Mouse (Mus musculus): ENCODE results near the gene Duoxa2. TPM values are rescaled to one million over a fixed set of nuclear protein-coding genes. Genes with fewer than 3 reads are reported as not detected.

Gene Duoxa2
- polyA plus RNA-seq, 1 experiment from 2014 or later: not detected

DNA sequence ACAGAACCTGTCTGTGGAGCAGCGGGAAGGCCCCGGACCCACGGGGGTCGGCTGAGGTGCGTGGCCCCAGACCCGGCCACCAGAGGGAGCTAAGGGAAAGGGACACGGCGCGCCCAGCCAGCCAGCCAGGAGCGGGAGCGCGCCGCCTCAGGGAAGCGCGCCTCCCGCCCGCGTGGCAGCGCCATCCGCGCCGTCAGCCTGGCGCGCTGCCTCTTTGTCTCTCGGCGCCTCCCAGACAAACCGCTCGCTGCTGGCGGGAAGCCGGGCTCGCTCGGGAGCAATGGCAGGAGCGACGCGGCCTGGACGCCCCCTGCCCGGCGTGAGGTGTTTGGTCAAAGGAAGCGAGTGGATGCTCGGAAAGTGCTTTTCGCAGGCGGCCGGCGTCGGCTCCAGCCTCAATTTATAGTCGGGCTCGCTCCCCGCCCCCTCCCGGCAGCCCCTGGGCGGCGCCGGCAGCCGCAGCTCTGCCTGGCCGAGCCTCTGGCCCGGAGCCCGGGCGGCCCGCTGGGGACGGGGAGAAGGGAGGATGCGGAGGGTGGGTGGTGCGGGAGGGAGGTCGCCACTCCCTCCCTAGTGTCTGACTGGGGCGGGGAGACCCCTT lies 49.9 kb downstream of the Duoxa2 start:
- H3K9ac ChIP-seq (ENCODE audit: low read length): peak overlapping the region; percentile 81
- no peaks in the 10 kb centered on the region for H3K27me3 ChIP-seq (ENCODE audit: control insufficient read depth, insufficient read depth, low read length)
- peaks cover 18 to 31% of the 10 kb centered on the region in 2 experiments for H3K4me1 ChIP-seq (ENCODE audit: control insufficient read depth in 2 of 2, insufficient read depth in 2 of 2, low read length in 2 of 2)
- H3K27ac ChIP-seq (replicated peaks in 1 of 2; ENCODE audit: control insufficient read depth in 1 of 2, insufficient read depth in 1 of 2, low read depth in 2 of 2, low read length in 2 of 2): peak overlapping the region; percentile 97 to 98
- WGBS: under 1% methylated on average over 54 of the region's 63 CpGs
- peaks cover 4% of the 10 kb centered on the region; the same call in 1 of the 2 replicates for H3K36me3 ChIP-seq (ENCODE audit: control insufficient read depth, insufficient read depth, low read length)
- H3K4me3 ChIP-seq (ENCODE audit: control insufficient read depth in 1 of 2, insufficient read depth in 1 of 2, low read depth in 1 of 2, low read length in 2 of 2): peak overlapping the region; percentile 62 to 85
- no peaks in the 10 kb centered on the region for H3K9me3 ChIP-seq (ENCODE audit: control insufficient read depth, low read length)
- peak; percentile 88 for ATAC-seq (ENCODE audit: insufficient number of reproducible peaks, insufficient read depth, low FRiP score, low read depth)
- peak overlapping the region; percentile 86 for H3K4me2 ChIP-seq (ENCODE audit: low read length)

DNA sequence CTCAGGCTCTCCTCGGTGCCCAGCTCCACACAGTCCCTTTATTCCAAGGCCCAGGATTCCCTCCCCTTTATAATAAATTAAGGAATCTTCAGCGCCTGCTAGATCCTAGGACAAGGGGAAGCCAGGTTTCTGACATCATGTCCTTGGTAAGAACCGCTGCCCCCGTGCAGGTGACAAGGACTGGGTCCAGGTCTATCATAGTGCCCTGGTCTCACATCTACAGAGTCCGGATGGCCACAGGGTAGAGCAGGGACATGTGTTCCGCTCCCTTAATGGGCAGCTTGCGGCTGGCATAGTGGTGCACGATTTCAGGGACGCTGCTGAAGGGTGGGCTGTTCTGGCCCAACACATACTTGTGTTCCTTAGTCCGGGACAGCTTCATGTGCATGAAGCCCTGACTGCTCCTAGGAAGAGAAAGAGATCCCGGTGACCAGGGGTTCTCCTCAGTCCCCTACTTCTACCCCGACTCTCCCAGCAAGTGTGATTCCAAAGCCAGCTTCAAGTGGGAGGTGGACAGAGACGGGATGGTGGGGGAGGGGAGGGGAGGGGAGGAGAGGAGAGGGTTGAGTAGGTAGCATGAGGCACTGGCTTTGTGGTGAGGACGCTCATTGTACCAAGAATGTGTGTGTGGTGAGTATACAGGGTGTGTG lies 50.6 kb downstream of the Duoxa2 start:
- ATAC-seq (ENCODE audit: insufficient number of reproducible peaks, insufficient read depth, low FRiP score, low read depth): no peak; the same call in 1 of the 2 replicates
- Histone ChIP-seq H3K36me3 (ENCODE audit: control insufficient read depth, insufficient read depth, low read length) (peaks cover 7% of the 10 kb centered on the region; the same call in 1 of the 2 replicates), H3K9me3 (ENCODE audit: control insufficient read depth, low read length) (no peaks in the 10 kb centered on the region), H3K4me3 (ENCODE audit: control insufficient read depth in 1 of 2, insufficient read depth in 1 of 2, low read depth in 1 of 2, low read length in 2 of 2) (peak overlapping the region; percentile 62 to 85), H3K4me2 (ENCODE audit: low read length) (peak overlapping the region; percentile 86), H3K27me3 (ENCODE audit: control insufficient read depth, insufficient read depth, low read length) (no peaks in the 10 kb centered on the region), H3K4me1 (ENCODE audit: control insufficient read depth in 2 of 2, insufficient read depth in 2 of 2, low read length in 2 of 2) (peaks cover 20 to 37% of the 10 kb centered on the region in 2 experiments), H3K9ac (ENCODE audit: low read length) (peak overlapping the region; percentile 81), H3K27ac (replicated peaks in 1 of 2; ENCODE audit: control insufficient read depth in 1 of 2, insufficient read depth in 1 of 2, low read depth in 2 of 2, low read length in 2 of 2) (peak overlapping the region; percentile 97 to 98)
- WGBS: 9% methylated on average over 14 of the region's 14 CpGs

- no peaks in the 10 kb centered on the region for H3K9me3 ChIP-seq (ENCODE audit: control insufficient read depth, low read length)
- H3K9ac ChIP-seq (ENCODE audit: low read length): no peak overlapping the region
- peaks cover 13% of the 10 kb centered on the region; the same call in 1 of the 2 replicates for H3K36me3 ChIP-seq (ENCODE audit: control insufficient read depth, insufficient read depth, low read length)
- H3K4me3 ChIP-seq (ENCODE audit: control insufficient read depth in 1 of 2, insufficient read depth in 1 of 2, low read depth in 1 of 2, low read length in 2 of 2): no peak overlapping the region
- peak overlapping the region in 1 of 2 experiments; percentile 24; a peak in 1 of 4 replicates for H3K27ac ChIP-seq (replicated peaks in 1 of 2; ENCODE audit: control insufficient read depth in 1 of 2, insufficient read depth in 1 of 2, low read depth in 2 of 2, low read length in 2 of 2)
- ATAC-seq (ENCODE audit: insufficient number of reproducible peaks, insufficient read depth, low FRiP score, low read depth): no peak
- H3K4me1 ChIP-seq (ENCODE audit: control insufficient read depth in 2 of 2, insufficient read depth in 2 of 2, low read length in 2 of 2): peaks cover 20 to 42% of the 10 kb centered on the region in 2 experiments
- H3K27me3 ChIP-seq (ENCODE audit: control insufficient read depth, insufficient read depth, low read length): no peaks in the 10 kb centered on the region
- no peak overlapping the region for H3K4me2 ChIP-seq (ENCODE audit: low read length)
- 67% methylated on average over 5 of the region's 5 CpGs for WGBS
Measured at GRCm38 (mm10) chr2:122351156-122351930, 52.6 kb downstream of the Duoxa2 start.

DNA sequence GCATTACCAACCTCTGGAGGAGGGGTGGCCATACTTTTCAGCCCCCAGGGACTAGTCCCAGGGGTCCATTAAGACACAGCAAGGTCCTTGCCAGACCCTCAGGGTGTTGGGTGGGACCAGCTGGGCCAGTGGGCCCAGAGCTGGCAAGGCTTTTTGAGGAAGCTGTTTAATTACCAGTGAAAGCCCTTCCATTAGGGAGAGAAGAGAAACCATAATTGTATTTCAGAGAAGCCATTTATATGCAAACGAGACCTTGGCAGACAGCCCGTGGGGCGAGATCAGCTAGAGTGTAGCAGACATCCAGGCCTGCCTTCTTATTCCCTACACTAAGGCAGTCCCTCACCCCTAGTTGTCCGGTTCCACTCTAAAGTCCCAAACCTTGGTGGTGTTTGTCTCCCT lies 53.2 kb downstream of the Duoxa2 start:
- H3K4me2 ChIP-seq (ENCODE audit: low read length): no peak overlapping the region
- H3K27me3 ChIP-seq (ENCODE audit: control insufficient read depth, insufficient read depth, low read length): no peaks in the 10 kb centered on the region
- H3K4me3 ChIP-seq (ENCODE audit: control insufficient read depth in 1 of 2, insufficient read depth in 1 of 2, low read depth in 1 of 2, low read length in 2 of 2): no peak overlapping the region
- H3K27ac ChIP-seq (replicated peaks in 1 of 2; ENCODE audit: control insufficient read depth in 1 of 2, insufficient read depth in 1 of 2, low read depth in 2 of 2, low read length in 2 of 2): peak overlapping the region in 1 of 2 experiments; percentile 24; a peak in 1 of 4 replicates
- ATAC-seq (ENCODE audit: insufficient number of reproducible peaks, insufficient read depth, low FRiP score, low read depth): no peak
- H3K36me3 ChIP-seq (ENCODE audit: control insufficient read depth, insufficient read depth, low read length): peaks cover 15% of the 10 kb centered on the region
- peaks cover 20 to 42% of the 10 kb centered on the region in 2 experiments for H3K4me1 ChIP-seq (ENCODE audit: control insufficient read depth in 2 of 2, insufficient read depth in 2 of 2, low read length in 2 of 2)
- no peaks in the 10 kb centered on the region for H3K9me3 ChIP-seq (ENCODE audit: control insufficient read depth, low read length)
- no peak overlapping the region for H3K9ac ChIP-seq (ENCODE audit: low read length)
- 52% methylated on average over 4 of the region's 4 CpGs for WGBS

Other genes starting within 250 kb of the Duoxa2 start
- 6.1 TPM in 2 replicates for gene Spg11, start 180.5 kb upstream of the Duoxa2 start, polyA plus RNA-seq (2014; fragmentation: Nextera tagmentation; extraction: Ambion mirVana)
- 299 and 301 TPM in 2 replicates for gene B2m, start 151.2 kb upstream of the Duoxa2 start, polyA plus RNA-seq (2014; fragmentation: Nextera tagmentation; extraction: Ambion mirVana)
- gene Trim69, start 138.2 kb upstream of the Duoxa2 start, polyA plus RNA-seq (2014; fragmentation: Nextera tagmentation; extraction: Ambion mirVana): 0.11 and 0.15 TPM in 2 replicates
- gene Patl2, start 112.7 kb upstream of the Duoxa2 start, polyA plus RNA-seq (2014; fragmentation: Nextera tagmentation; extraction: Ambion mirVana): not detected in 2 replicates
- gene Terb2, start 112.6 kb upstream of the Duoxa2 start, polyA plus RNA-seq (2014; fragmentation: Nextera tagmentation; extraction: Ambion mirVana): not detected in 2 replicates
- 63.6 and 63.7 TPM in 2 replicates for gene Sord, start 64.2 kb upstream of the Duoxa2 start, polyA plus RNA-seq (2014; fragmentation: Nextera tagmentation; extraction: Ambion mirVana)
- gene Duox2, start 451 bp upstream of the Duoxa2 start, polyA plus RNA-seq (2014; fragmentation: Nextera tagmentation; extraction: Ambion mirVana): 0.07 and 0.08 TPM in 2 replicates
- not detected in 2 replicates for gene Duoxa1, start 14.8 kb downstream of the Duoxa2 start, polyA plus RNA-seq (2014; fragmentation: Nextera tagmentation; extraction: Ambion mirVana)
- gene Duox1, start 16.8 kb downstream of the Duoxa2 start, polyA plus RNA-seq (2014; fragmentation: Nextera tagmentation; extraction: Ambion mirVana): 0.04 and 0.05 TPM in 2 replicates
- 3.6 TPM in 2 replicates for gene Shf, start 70.3 kb downstream of the Duoxa2 start, polyA plus RNA-seq (2014; fragmentation: Nextera tagmentation; extraction: Ambion mirVana)
- 0.47 and 0.58 TPM in 2 replicates for gene Slc28a2, start 127.6 kb downstream of the Duoxa2 start, polyA plus RNA-seq (2014; fragmentation: Nextera tagmentation; extraction: Ambion mirVana)
- gene Gm14085, start 186.0 kb downstream of the Duoxa2 start, polyA plus RNA-seq (2014; fragmentation: Nextera tagmentation; extraction: Ambion mirVana): not detected in 2 replicates

Measured in heart, embryonic 14.5 days (tissue).